Mouse (Mus musculus): Measurements from ENCODE around the gene Trem2. TPM values are rescaled to one million over a fixed set of nuclear protein-coding genes. Genes with fewer than 3 reads are reported as not detected.
"Not testable (repeated sequence)": the region's sequence is repeated elsewhere in the genome, so short reads cannot be mapped to it uniquely, and the experiment has no call there.

Gene Trem2
- polyA plus RNA-seq, 1 experiment from 2014 or later: 4.2 TPM

GRCm38 (mm10) chr17:48325638-48326037, 20.6 kb upstream of the Trem2 start:
- no peaks in the 10 kb centered on the region for H3K9me3 ChIP-seq
- ATAC-seq (ENCODE audit: low FRiP score, low read depth): no peak
- H3K36me3 ChIP-seq: no peaks in the 10 kb centered on the region
- no peak overlapping the region for H3K27ac ChIP-seq (replicated peaks)
- 91% methylated on average over 11 of the region's 11 CpGs for WGBS
- no peak overlapping the region for H3K4me3 ChIP-seq
- H3K9ac ChIP-seq: no peak overlapping the region
- no peaks in the 10 kb centered on the region for H3K4me1 ChIP-seq (replicated peaks)
- no peak overlapping the region for H3K4me2 ChIP-seq
- no peaks in the 10 kb centered on the region for H3K27me3 ChIP-seq

- Histone ChIP-seq H3K27ac (replicated peaks) (no peak overlapping the region), H3K4me1 (replicated peaks) (no peaks in the 10 kb centered on the region), H3K9ac (no peak overlapping the region), H3K36me3 (no peaks in the 10 kb centered on the region), H3K9me3 (no peaks in the 10 kb centered on the region), H3K4me2 (no peak overlapping the region), H3K27me3 (no peaks in the 10 kb centered on the region), H3K4me3 (no peak overlapping the region)
- WGBS: 90% methylated on average over 4 of the region's 4 CpGs
- ATAC-seq (ENCODE audit: low FRiP score, low read depth): no peak
Observed at GRCm38 (mm10) chr17:48326656-48327055, 19.5 kb upstream of the Trem2 start.

GRCm38 (mm10) chr17:48332524-48332923, 13.7 kb upstream of the Trem2 start:
- ATAC-seq (ENCODE audit: low FRiP score, low read depth): no peak
- Histone ChIP-seq H3K4me1 (replicated peaks) (no peaks in the 10 kb centered on the region), H3K9ac (no peak overlapping the region), H3K4me2 (no peak overlapping the region), H3K27ac (replicated peaks) (no peak overlapping the region), H3K9me3 (no peaks in the 10 kb centered on the region), H3K27me3 (no peaks in the 10 kb centered on the region), H3K4me3 (no peak overlapping the region), H3K36me3 (no peaks in the 10 kb centered on the region)
- WGBS: 95% methylated on average over 2 of the region's 2 CpGs

GRCm38 (mm10) chr17:48334186-48334585, 12.0 kb upstream of the Trem2 start:
- WGBS: 90% methylated on average over 4 of the region's 4 CpGs
- no peak overlapping the region for H3K9ac ChIP-seq
- H3K4me3 ChIP-seq: no peak overlapping the region
- no peaks in the 10 kb centered on the region for H3K9me3 ChIP-seq
- H3K27me3 ChIP-seq: no peaks in the 10 kb centered on the region
- ATAC-seq (ENCODE audit: low FRiP score, low read depth): no peak
- H3K4me2 ChIP-seq: no peak overlapping the region
- H3K27ac ChIP-seq (replicated peaks): no peak overlapping the region
- H3K4me1 ChIP-seq (replicated peaks): no peaks in the 10 kb centered on the region
- no peaks in the 10 kb centered on the region for H3K36me3 ChIP-seq

GRCm38 (mm10) chr17:48336857-48337256, 9.3 kb upstream of the Trem2 start:
- Histone ChIP-seq H3K9ac (no peak overlapping the region), H3K27me3 (no peaks in the 10 kb centered on the region), H3K4me3 (no peak overlapping the region), H3K4me2 (no peak overlapping the region), H3K27ac (replicated peaks) (no peak overlapping the region), H3K36me3 (no peaks in the 10 kb centered on the region), H3K4me1 (replicated peaks) (no peaks in the 10 kb centered on the region), H3K9me3 (no peaks in the 10 kb centered on the region)
- WGBS: 2% methylated on average over 6 of the region's 6 CpGs
- no peak for ATAC-seq (ENCODE audit: low FRiP score, low read depth)

GRCm38 (mm10) chr17:48340267-48340666, 5.9 kb upstream of the Trem2 start:
- WGBS: 81% methylated on average over 1 of the region's 1 CpGs
- H3K27me3 ChIP-seq: no peaks in the 10 kb centered on the region
- no peak for ATAC-seq (ENCODE audit: low FRiP score, low read depth)

GRCm38 (mm10) chr17:48341947-48342346, 4.3 kb upstream of the Trem2 start:
- H3K27me3 ChIP-seq: no peaks in the 10 kb centered on the region
- H3K4me2 ChIP-seq: no peak overlapping the region
- H3K36me3 ChIP-seq: no peaks in the 10 kb centered on the region
- H3K27ac ChIP-seq (replicated peaks): no peak overlapping the region
- ATAC-seq (ENCODE audit: low FRiP score, low read depth): no peak
- no peak overlapping the region for H3K4me3 ChIP-seq
- H3K4me1 ChIP-seq (replicated peaks): no peaks in the 10 kb centered on the region
- H3K9me3 ChIP-seq: no peaks in the 10 kb centered on the region
- WGBS: 85% methylated on average over 3 of the region's 3 CpGs
- H3K9ac ChIP-seq: no peak overlapping the region

More at GRCm38 (mm10) chr17:48340267-48340666, 5.9 kb upstream of the Trem2 start:
- no peaks in the 10 kb centered on the region for H3K9me3 ChIP-seq
- H3K36me3 ChIP-seq: no peaks in the 10 kb centered on the region
- H3K4me3 ChIP-seq: no peak overlapping the region
- no peak overlapping the region for H3K4me2 ChIP-seq
- H3K4me1 ChIP-seq (replicated peaks): no peaks in the 10 kb centered on the region
- H3K27ac ChIP-seq (replicated peaks): no peak overlapping the region
- no peak overlapping the region for H3K9ac ChIP-seq

GRCm38 (mm10) chr17:48343065-48343464, 3.1 kb upstream of the Trem2 start:
- Histone ChIP-seq H3K4me3 (no peak overlapping the region), H3K27ac (replicated peaks) (no peak overlapping the region), H3K4me1 (replicated peaks) (no peaks in the 10 kb centered on the region), H3K27me3 (no peaks in the 10 kb centered on the region), H3K9me3 (no peaks in the 10 kb centered on the region), H3K4me2 (no peak overlapping the region), H3K9ac (no peak overlapping the region), H3K36me3 (no peaks in the 10 kb centered on the region)
- ATAC-seq (ENCODE audit: low FRiP score, low read depth): no peak
- WGBS: 96% methylated on average over 2 of the region's 2 CpGs

- Histone ChIP-seq H3K4me3 (no peak overlapping the region), H3K4me1 (replicated peaks) (no peaks in the 10 kb centered on the region), H3K27ac (replicated peaks) (no peak overlapping the region), H3K36me3 (no peaks in the 10 kb centered on the region), H3K4me2 (no peak overlapping the region), H3K9ac (no peak overlapping the region), H3K27me3 (no peaks in the 10 kb centered on the region), H3K9me3 (no peaks in the 10 kb centered on the region)
- WGBS: 84% methylated on average over 4 of the region's 4 CpGs
- ATAC-seq (ENCODE audit: low FRiP score, low read depth): no peak
Observed at GRCm38 (mm10) chr17:48345824-48346223, 377 bp upstream of the Trem2 start.

GRCm38 (mm10) chr17:48346834-48347233, 633 bp downstream of the Trem2 start:
- WGBS: 79% methylated on average over 4 of the region's 4 CpGs
- no peak for ATAC-seq (ENCODE audit: low FRiP score, low read depth)
- no peak overlapping the region for H3K4me3 ChIP-seq
- H3K4me1 ChIP-seq (replicated peaks): no peaks in the 10 kb centered on the region
- H3K27ac ChIP-seq (replicated peaks): no peak overlapping the region
- H3K4me2 ChIP-seq: no peak overlapping the region
- H3K9me3 ChIP-seq: no peaks in the 10 kb centered on the region
- no peaks in the 10 kb centered on the region for H3K27me3 ChIP-seq
- no peaks in the 10 kb centered on the region for H3K36me3 ChIP-seq
- H3K9ac ChIP-seq: no peak overlapping the region

- H3K4me1 ChIP-seq (replicated peaks): no peaks in the 10 kb centered on the region
- no peak overlapping the region for H3K27ac ChIP-seq (replicated peaks)
- no peak overlapping the region for H3K4me2 ChIP-seq
- no peak for ATAC-seq (ENCODE audit: low FRiP score, low read depth)
- H3K36me3 ChIP-seq: no peaks in the 10 kb centered on the region
- no peaks in the 10 kb centered on the region for H3K9me3 ChIP-seq
- no peak overlapping the region for H3K4me3 ChIP-seq
- 80% methylated on average over 2 of the region's 2 CpGs for WGBS
- H3K27me3 ChIP-seq: no peaks in the 10 kb centered on the region
- no peak overlapping the region for H3K9ac ChIP-seq
Observed at GRCm38 (mm10) chr17:48347287-48347686, 1.1 kb downstream of the Trem2 start.

GRCm38 (mm10) chr17:48350681-48351193, 4.5 kb downstream of the Trem2 start:
- H3K4me2 ChIP-seq: no peak overlapping the region

GRCm38 (mm10) chr17:48352976-48353375, 6.8 kb downstream of the Trem2 start:
- H3K27me3 ChIP-seq; H3K9me3 ChIP-seq; H3K4me3 ChIP-seq; H3K27ac ChIP-seq (replicated peaks); H3K4me2 ChIP-seq; H3K4me1 ChIP-seq (replicated peaks); H3K36me3 ChIP-seq; ATAC-seq (ENCODE audit: low FRiP score, low read depth); H3K9ac ChIP-seq: not testable (repeated sequence)
- WGBS: 63% methylated on average over 7 of the region's 7 CpGs

More at GRCm38 (mm10) chr17:48350681-48351193, 4.5 kb downstream of the Trem2 start:
- Histone ChIP-seq H3K36me3 (no peaks in the 10 kb centered on the region), H3K9me3 (no peaks in the 10 kb centered on the region), H3K9ac (no peak overlapping the region), H3K4me1 (replicated peaks) (no peaks in the 10 kb centered on the region), H3K27ac (replicated peaks) (no peak overlapping the region), H3K4me3 (no peak overlapping the region), H3K27me3 (no peaks in the 10 kb centered on the region)
- WGBS: 80% methylated on average over 5 of the region's 5 CpGs
- ATAC-seq (ENCODE audit: low FRiP score, low read depth): no peak

Data from hindbrain, embryonic 15.5 days (tissue).